Mouse (Mus musculus): ENCODE measurements around the gene Baz1a.

DNA sequence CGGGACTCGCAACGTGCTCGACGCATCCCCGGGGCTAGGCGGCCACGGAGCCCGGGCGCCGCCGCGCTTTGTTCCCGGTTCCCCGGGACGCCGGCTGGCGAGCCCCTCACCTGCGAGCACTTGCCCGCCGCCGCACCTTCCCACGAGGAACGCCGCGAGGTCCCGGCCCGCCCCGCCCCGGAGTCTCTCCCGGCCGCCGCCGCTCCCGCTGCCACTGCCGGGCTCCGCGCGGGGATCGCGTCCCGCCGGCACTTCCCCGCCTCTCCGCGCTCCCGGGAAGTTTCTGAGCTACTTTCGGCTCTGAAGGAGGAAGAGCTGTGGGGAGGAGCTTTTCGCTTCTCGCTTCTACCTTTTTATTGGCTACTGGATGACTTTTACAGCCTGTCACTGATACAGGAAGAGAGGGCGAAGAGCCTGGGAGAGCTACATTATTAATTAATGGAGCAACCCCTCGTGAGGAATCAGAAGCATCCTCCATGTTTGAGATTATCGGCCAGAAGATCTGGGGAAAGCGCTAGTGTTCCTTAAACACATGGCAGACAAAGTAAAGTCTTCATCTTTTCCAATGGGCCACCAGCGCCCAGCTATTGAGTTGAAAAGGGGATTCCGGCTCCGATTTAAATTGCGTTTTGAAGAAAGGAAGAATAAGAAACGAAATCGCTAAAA, 28.0 kb downstream of the Baz1a start, which contains the start of gene Gm20403:
- no peak for TF ChIP-seq CTCF (IDR thresholded peaks at IDR 0.05; ENCODE audit: borderline replicate concordance, insufficient read depth, low read length)
- TF ChIP-seq POLR2A (IDR thresholded peaks at IDR 0.05; ENCODE audit: low read depth, low read length), result peak; percentile 91

Measured in embryonic fibroblast, embryonic 13.5 days (primary cell).